Mouse (Mus musculus): ENCODE results near the gene Cplx2.

Gene Cplx2

DNA sequence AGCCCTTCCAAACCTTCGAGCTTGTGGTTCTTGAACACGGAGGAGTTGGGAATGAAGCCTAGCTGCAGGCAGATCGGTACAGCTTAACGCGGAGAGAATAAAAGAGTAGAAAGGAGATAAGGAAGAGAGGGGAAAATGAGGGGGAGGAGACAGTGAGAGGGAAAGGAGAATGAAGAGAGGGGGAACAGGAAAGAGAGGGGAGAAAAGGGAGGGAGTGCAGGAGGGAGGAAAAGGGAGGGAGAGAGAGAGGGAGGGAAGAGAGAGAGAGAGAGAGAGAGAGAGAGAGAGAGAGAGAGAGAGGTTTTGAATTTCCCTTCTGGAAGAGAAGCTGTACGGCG, at the start of gene Cplx2:
TSS of gene Cplx2 (plus strand) at position 301 of the 338 bp plus-strand sequence.
- no peak for DNase-seq

DNA sequence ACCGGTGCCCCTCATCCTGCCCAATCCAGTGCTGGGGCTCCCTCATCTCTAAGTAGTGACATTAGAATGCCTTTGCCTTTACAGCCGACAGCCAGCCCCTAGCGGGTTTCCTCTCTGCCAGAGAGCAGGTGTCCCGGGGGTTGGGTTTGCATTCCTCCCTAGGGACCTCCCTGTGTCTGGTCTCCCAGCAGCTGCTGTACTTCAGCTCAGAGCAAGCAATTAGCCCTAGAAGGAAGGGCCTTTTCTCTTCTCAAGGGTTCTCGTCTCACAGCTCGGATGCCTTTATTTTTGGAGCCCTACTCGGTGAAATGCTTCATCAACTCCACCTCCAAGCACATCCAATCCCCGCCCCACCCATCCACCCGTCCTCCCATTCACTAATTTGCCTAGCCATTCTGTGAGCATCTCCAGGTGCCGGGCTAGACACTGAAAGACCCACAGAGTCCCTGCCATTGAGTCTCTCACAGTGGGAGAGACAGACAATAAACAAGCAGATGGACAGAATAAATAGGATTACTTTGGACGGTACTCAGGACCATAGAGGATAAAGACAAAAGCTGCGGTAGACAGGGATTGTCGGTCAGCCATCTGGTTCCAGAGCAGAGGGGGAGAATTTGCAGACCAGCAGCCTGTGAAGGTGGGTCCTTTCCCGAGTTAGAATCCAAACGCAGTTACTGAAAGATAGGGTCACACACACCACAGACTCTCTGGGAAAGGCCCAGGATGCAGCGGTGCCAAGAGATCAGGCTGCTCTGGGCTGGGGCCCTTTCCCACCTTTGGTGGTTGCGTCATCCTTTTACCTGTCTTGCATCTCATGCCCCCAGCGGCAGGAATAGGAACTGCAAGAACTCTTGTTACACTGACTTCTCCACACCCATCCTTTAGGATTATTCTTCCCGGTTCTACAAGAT, 48.5 kb upstream of the Cplx2 start:
- DNase-seq: peak; percentile 78 to 86

DNA sequence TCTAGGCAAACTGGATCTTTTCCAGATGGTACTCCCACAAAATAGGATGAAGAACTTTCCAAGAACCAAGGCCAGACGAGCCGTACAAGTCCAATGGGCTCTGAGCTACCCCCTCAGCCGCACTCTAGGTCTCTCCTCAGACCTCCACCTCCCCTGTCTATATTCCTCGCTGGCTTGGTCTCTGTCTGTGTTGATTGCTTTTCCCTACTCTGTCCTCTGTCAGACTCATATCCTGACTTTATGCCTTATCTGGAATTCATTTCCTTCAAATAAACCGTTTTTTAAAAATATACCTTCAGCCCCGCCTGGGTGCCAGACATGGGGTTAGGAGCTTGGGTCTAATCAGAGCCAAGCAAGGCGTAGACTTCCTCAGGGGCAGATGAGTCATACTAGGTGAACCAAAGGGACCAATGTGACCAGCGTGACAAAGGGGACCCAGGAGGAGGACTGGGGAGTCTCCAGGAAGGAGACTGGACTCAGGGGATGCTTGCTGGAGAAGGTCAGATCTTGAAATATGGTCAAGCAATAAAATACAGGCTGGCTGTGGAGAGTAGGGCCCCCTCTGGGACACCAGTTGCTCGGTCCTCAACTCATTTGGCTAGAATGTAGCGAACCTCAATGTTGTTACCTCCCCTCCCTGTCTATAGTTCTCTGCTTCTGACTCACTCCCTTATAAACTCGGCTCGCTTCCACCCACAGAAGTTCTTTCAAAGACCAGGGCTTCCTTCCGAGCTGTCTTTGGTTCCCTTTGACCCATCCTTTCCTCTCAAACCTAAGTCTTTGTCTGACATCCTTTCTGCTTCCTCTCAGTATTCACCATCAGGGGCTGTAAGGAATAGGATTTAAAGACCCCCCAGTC, 47.6 kb upstream of the Cplx2 start:
- no peak for DNase-seq

DNA sequence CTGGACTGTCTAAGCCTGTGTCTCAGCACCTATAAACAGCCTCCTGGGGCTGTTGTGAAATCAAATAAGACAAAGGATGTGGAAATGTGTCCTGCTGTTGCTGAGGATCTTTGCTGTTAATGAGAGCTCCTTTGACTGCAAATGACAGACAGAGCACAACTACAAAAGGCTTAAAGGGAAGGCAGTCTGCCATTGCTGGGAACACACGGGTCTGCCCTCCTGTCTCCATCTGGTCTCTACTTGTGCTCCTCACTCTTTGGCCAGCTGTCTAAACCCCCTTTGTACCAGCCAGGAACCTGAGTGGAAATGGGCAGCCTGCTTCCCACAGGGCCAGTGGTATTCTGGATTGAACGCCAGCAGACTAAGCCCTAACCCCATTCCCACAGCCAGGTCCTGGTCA, 47.0 kb upstream of the Cplx2 start:
- no peak for DNase-seq

DNA sequence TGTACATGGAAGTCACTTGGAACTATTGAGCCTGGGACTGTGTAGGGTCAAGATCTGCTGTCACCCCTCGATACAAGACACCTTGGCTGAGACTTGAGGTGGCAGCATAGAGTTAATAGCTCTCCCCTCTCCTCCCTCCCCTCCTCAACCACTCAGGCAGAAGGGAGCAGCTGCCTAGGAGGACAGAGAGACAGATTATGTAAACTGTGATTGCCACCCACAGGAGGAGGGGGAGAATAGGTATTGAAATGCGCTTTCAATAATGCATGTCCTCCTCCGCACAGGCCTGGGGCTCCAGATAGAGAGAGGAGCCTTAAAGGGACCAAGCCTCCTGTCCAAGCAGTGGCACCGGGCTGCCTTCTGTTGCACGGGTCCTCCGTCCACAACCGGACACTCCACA, 45.3 kb upstream of the Cplx2 start:
- no peak for DNase-seq

DNA sequence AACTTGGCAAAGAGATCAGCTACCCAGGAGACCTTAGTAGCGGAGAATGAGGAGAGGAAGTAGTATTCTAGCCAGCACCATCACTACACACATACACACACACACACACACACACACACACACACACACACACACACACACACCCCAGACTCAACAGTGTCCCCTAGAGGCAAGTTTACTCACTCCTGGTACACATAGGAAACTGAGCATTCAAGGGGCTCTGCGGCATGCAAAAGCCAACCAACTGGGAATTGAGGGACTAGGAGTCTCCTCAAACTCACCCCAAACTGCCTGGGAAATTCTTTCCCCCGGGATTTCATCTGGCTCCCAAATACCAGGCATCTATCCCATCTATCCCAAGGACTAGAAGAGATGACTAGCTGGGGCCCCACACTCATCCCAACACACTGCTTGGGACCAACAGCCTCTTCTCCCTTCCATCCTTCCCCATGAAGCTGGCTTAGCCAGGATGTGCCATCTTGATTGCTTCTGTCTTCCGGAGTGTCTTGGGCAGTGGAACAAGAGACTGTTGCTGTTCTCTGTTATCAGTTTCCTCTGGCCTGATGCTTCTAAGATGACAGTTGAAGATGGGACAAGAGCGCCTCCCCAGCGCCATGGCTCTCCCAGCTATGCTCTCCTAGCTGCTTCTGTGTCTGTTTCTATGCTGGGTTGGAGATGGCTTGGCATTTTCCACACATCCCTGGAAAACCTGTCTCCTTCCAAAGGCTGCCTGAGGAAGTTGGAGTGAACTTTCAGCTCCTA, 44.3 kb upstream of the Cplx2 start:
- DNase-seq: no peak

DNA sequence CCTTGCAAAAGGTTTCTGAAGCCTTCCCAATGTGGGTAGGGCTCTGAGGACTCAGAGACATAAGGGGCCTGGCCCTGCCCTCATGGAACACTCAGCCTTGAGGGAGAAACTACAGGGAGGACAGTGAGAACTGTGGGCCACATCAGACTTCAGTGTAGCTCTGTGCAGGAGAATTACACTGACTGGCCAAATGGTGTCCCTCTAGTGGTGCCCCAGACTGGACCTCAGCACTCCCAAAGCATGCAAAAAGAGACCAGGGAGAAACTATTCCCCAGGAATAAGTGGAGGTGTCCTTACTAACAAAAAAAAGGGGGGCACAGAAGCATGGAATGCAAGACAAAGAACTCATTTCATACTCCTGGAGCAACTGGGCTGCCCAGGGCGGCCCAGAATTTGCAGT, 43.1 kb upstream of the Cplx2 start:
- no peak for DNase-seq

DNA sequence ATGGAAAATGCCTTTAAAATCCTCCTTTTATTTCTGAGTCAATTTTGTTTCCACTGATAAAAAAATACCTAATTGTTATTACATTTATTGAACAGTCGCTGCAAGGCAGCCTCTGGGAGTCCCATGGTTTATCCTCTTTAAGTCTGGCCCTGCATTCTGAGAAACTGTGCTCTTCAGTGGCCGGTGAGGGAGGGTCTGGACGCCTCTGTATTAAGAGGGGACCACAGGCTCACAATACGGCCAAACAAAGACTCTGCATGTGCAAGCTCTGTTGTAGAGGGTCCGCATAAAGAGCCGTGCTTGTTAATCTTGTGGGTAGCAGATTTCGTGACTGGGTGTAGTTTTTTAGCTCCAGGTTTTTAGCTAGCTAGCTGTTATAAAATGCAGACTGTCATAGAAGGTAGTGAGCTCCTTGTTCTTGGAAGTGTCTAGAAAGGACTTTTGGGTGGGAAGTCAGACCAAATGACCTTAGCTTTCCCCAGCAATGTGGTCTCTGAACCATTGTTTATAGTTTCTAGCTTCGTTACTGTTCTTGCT, 42.1 kb upstream of the Cplx2 start:
- no peak for DNase-seq

DNA sequence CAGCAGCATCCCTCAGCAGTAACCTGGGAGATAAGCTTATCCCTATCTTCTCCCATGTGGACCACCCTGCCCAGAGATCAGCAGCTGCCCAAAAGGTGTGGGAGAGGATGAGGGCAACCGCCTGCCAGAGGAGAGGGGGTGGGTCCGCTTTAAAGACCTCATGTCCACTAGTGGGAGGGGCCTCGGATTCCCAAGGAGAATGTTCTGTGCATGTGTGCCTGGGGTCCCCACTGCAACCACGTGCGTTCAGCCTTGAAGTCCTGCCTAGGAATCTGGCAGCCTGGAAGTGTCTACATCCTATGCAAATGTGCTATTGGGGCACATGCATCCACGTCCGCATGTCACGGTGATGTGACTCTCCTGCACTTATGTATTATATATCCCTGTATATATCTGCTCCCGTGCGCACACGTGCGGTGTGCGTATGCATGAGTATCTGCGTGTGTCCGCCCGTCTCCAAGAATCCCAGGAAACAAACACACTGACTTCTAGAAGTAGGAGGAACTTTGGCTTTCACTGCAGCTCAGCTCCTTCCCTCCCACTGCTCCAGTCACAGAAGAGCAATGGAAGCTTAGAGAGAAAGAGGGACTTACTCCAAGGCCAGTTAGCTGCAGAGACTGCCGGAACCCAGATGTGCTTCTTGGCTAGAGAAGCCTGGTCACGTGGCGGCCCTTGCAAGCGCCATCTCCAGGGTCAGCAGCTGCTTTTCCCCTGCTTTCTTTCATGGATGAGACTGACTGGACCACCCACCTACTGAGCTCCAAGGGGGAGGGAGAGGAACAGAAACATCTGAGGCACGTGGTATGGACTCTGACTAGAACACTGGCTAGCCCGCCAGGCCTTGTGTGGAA, 39.1 kb upstream of the Cplx2 start:
- DNase-seq: no peak

DNA sequence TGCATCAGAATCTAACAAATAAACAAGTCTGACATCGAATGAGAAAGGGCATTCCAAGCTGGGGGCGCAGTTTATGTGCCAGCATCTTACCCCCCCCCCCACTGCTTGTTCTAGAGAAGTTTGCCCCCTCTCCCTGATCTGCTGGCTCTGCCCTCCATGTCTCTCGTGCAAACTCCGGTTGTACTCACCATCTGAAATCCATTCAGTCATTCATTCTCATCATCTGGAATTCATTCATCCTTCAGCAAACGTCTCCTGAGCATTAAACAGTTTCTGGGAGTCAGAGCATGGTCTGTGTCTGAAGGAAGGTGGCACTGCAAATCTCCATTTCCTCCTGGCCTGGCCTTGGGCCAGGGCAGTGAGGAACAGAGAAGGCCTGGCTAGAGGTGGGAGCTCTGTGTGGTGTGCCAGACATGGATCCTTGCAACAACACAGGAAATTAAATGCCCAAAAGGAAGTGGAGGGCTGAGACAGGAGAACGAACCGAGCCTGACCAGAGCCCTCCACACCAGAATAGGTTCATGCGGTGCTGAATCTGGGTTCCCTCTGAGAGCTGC, 38.1 kb upstream of the Cplx2 start:
- peak in 1 of 2 experiments; percentile 50 for DNase-seq

DNA sequence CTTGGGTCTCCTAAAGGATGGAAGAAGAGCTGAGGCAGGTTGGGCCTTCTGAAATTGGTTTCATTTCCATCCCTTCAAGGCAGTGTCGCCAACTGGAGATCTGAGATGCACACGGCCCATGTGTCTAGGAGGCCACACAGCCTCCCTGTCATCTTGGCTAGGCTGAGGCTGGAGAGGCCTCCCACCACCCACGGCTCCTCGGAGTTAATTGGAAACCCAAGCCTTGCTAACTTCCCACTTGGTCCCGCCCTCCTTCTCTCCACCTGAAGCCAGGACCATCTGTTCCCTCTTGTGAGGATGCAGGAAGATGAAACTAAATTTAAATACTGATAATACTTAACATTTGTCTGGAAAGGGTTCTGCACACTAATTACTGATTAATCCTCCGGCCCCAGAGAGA, 34.1 kb upstream of the Cplx2 start:
- peak; percentile 62 to 63 for DNase-seq

DNA sequence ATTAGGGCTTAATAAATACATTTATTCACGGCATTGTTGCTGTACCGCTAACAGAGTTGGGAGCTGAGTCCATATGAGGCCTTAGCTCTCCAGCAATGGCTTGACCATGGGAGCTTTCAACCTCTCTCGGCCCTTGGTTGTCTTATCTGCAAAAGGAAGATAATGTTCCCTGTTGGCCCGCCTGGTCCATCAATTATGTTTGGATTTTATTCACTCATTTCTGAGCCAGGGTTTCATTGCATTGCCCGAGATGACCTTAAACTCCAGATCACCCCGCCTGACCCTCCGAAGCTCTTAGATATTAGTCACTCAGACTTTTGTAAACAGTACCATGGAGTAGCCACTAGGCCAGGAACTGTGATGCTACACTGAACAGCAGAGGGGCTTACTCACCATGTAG, 33.6 kb upstream of the Cplx2 start:
- peak in 1 of 2 experiments; percentile 32 for DNase-seq

DNA sequence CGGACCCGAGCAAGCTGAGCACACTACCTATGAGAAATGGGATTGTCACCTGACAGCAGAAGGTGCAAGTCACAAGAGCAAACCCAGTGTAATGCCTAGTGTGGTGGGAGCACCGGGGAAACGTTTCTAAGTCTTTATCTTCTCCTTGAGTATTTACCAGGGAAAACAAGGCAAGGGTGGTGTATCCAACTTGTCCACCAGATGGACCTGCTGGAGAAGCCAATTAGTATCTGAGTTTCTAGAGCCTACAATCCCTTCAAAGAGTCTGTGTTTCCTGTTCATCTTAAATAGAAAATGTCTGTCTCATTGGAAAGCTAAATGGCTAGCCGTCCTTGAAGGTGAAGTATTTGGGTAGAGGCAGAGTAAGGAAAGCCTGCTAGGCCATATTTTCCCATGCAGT, 32.3 kb upstream of the Cplx2 start:
- DNase-seq: no peak

DNA sequence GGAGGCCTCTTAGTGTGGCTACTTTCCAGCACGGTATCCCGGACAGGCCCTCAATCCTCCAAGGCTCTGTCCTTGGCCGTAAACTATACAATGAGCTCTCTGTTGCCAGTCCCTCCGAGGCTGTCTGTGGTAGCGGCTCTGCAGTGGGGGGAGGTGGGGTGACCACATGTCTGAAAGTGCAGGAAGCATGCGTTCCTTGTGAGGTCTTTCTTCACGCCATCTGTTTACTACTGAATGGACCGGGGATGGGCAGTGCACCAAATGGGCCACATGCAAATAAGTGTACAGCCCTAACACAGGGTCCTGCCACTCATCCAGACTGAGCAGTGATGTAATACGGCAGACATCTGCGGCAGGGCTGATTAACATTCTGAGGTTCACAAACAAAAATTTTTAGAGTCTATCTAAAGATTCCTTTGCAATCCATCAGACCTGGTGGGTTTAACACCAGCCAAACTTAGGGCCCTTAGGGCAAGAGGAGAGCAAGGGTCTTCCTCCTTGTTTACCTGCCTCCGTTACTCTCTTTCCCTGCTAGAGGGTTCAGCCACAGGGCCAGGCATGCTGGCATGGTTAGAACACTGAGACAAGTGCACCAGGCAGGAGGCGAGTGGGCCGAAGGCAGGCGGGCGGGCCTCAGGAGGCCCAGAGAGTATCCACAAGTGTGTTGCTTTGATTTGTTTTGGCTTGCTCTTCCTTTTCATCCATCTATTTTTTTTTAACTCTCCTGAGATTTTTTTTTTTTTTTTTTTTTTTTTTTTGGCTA, 25.1 kb upstream of the Cplx2 start:
- DNase-seq: peak in 1 of 2 experiments; percentile 40

DNA sequence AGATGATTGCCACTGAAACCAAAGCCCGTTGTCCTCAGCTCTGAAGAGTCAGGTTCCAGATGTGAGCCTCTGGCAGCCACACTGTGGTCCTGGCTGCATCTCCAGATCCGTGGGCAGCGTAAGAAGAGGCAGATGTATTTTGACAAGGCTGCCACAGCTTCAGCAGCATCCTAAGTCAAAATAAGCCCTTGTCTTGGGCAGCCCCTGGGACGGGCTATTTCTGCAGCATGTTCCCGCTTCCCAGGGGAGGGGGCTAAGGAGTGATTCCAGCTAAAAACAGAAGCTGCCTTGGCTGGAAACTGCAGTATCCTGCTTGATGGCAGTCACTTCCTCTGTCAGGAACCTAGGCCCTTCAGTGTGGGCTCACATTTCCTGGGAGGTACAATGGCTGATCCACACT, 23.1 kb upstream of the Cplx2 start:
- DNase-seq: no peak

DNA sequence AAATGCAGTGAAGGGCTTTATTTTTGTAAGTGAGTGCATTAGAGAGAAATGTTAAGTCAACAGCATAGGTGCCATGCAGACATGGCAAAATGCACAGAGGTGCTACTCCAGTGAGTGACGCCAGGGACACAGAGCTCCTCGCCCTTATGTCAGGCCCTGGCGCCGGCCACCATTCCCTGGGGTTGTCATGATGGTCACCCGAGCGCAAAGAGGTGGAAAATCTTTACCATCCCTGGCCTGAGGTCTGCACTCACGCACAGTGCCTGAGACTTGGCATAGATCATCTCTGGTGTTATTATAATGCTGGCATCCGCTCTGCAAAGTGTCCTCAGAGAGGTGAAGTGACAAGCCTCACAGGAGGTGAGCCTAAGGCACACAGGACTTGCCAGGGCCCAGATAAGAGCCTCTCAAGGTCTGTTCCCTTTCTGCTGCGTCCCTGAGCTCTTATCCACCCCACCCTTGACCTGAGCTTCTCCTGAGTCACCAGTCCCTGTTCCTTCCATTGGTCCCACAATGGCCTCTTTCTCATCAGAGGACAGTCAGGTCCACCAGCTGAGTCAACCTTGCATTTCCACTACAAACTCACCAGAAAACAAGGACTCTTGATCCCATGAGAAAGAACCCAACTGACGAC, 21.9 kb upstream of the Cplx2 start:
- peak; percentile 72 to 73 for DNase-seq

DNA sequence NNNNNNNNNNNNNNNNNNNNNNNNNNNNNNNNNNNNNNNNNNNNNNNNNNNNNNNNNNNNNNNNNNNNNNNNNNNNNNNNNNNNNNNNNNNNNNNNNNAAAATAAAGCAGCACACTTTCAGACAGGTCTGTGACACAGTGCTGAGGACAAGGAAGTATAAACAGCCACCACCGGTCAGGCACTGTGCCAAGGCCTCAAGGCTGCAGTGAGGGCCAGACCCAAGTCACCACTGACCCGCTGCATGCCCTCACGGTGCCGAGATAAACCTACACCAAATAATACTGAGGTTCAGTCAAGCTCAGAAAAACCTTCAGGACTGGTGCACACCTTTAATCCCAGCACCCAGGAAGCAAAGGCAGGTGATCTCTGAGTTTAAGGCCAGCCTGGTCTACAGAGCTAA, 13.7 kb upstream of the Cplx2 start:
- DNase-seq: peak; percentile 75 to 77

DNA sequence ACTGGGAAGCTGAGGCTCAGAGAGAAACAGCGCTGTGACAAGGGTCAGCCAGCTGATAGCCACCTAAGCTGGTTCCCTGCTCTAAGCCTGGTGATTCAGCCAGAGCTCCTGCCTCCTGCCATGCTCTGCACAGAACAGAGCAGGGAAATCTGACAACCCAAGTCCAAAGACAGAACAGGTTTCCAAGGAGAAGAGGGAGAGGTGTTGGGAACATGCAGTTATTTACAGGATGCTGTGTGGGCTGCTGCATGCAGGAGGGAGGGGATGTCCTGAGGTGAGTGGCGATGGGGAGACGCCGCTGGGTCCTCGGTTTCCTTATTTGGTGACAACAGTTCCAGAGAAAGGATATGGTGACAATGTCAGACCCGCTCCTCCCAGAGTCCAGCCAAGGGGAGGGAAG, 12.0 kb upstream of the Cplx2 start:
- no peak for DNase-seq

DNA sequence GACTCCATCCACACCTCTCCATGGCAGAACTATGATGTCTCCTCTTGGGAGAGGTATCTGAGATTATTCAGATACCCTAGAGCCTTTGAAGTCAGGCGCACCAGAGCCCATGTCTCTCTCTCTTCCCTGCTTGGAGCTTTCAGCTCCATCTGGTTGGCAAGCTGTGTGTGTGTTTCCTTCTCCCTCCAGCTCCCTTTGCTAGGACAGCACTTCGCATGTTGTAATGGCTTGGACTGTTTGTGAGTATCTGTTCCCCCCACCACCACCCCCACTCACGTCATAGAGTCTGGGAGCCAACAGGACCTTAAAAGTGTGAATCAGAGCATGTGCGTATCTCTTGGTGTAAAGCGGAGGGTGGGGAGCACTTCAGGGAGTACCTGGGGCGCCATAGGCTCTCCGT, 6.5 kb upstream of the Cplx2 start:
- DNase-seq: peak in 1 of 2 experiments; percentile 39

DNA sequence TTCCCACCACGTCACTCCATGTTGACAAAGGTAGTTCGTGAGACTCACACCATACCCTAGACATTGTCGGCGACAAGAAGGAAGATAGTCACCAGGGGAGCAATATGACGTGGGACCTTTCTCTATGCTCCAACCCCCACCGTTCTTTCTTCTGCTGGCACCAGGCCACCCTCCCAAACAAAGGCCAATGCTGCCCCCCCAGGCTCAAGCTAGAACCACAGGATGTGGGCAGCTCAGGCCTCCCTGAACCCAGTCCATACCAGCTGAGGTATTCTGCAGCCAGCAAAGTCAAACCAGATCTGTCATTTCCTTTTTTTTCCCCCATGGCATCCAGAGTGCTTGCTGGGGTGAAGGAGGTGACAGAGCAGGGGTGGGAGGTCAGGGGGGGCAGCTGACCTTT, 3.4 kb upstream of the Cplx2 start:
- DNase-seq: peak; percentile 67 to 73

Data from cerebellum, postnatal 36 days (tissue).